Mouse (Mus musculus): Measurements from ENCODE around the gene Cdh23.
A peak's percentile ranks its signal among the peaks of the same experiment; 100 is the strongest.

Cdh23 gene

DNA sequence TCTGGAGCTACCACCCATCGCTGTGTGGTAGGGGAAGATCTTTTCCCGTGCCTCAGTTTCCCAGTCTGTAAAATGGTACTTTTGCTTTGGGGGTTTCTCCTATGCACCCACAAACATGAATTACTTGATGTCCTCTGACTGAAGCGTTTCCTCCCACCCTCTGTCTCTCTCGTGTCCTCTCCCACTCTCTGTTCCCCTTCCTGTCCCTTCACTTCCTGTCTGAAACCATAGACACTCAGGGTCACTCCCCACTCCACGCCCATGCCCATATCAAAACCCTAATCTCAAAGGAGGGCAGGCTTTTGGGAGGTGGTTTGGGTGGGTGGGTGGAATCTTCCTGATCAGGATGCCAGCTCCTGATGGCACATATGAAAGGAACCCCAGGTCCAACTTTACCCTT is 221.7 kb downstream of the Cdh23 start:
- DNase-seq (ENCODE audit: low read depth, low spot score) = no peak

DNA sequence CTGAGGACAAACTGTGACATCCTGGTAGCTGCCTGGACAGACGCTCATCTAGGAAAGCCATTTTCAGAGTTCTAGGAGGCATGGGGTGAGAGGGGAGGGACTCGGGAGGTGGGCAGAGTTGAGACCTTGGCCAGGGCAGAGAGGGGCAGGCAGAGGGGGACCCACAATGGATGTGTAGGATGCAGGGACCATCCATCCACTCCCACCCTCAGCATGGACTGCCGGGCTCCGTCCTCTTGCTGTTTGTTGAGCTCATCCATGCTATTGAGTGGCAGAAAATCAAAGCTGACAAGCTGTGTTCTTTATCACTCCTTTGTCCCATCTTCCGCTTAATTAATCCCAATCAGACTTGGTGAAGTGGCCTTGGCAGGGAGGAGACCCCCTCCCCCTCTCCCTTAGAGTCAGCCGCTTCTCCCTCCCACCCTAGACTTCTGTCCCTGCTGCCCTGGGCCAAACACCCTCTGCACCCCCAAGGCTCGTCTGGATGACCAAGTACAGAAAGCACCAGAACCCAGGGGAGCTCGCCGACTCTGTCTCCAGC is 222.4 kb downstream of the Cdh23 start:
- peak; percentile 39 for DNase-seq (ENCODE audit: low read depth, low spot score)

DNA sequence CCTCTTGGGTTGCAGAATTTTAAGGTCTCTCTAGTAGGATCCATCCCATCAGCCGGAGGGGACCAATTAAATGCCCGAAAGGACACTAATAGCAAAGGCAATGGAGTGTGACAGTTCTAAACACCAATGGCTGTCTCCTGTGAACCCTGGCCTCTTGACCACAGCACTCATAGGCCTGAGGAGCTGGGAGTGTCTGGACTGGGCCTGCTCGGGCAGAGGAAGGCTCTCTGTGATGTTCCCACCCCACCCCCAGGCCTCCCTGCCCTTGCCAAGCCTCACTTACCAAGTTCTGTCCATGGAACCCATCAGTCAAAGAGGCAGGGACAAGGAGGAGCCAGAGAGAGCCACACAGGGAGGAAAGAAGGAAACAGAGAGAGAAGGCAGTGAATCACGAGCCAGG is 228.5 kb downstream of the Cdh23 start:
- no peak for DNase-seq (ENCODE audit: low read depth, low spot score)

DNA sequence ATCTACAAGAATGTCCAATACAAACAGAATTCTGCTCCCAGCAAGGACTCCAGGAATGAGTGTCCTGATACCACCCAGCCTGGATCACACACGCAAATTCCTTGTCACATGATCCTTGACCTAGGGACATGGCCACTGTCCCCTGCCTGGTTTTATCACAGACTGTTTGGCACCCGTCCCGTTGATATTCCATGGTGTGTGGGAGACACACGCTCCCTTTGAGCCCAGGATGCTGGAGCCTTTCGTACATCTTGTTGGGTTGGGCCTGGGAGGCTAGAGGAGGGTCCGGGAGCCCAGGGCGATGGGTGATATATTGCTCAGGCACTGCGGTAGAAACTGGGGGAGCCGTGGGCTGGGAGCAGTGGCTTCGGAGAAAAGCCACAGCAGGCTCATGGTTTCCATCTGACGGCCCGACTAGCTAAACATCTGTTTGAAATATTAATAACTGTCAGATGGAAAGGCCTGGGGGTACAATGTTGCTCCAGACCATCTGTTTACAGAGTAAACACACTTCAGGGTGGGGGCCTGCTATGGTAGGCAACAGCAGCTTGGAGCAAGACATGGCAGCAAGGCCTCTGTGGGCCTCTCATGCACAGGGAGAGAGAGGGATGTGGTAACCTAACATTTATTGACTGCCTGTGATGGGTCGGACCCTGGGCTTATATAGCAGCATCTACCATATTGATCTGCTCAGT is 232.2 kb downstream of the Cdh23 start:
- DNase-seq (ENCODE audit: low read depth, low spot score) = no peak

DNA sequence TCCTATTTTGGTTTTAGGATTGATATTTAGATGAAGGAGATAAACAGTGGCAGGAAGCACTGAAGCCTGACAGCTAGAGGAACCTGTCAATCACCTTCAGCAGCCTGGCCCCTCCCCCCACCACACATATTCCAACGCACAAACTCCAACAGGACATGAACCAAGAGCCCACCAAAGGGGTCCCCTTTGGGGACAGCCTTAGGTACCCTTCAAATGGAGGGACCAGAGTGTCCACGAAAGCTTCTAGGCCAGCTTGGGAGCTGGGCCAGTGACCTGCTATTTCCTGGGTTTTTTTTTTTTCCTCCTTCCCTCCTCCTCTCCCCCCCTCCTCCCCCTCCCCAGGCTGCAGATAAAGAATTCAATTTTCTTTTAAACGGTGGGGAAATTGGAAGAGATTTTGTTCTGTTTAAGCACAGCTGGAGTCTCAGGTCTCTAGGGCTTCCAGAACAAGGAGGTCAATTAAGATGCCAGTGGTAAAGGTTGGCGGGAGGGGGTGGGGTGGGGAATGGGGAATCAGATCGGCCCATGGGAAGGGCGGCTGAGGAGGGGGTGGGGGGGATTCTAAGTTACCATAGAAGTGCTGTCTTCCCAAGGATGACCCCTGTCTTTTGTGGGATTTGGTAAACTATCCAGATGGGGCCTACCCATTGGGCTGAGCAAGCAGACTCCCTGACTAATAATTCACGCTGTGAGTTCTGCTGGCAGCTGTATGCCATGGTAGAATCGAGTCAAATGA is 239.5 kb downstream of the Cdh23 start:
- DNase-seq (ENCODE audit: low read depth, low spot score) = peak; percentile 47

DNA sequence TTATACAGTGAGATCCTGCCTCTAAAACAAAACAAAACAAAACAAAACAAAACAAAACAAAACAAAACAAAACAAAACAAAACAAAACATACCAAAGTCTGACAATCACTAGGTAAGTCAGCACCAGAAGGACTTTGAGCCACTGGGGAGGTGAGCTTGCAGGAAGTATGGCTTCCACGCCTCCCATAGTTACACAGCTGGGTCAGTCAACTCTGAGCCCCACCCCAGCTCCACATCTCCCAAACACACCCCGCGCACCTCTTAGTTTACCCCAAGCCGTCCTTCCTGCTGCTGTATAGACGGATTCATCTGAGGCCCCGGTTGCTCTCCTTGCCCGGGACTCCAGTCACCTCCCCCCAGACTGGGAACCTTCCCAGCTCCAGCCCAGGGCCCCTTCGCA is 241.1 kb downstream of the Cdh23 start:
- no peak for DNase-seq (ENCODE audit: low read depth, low spot score)

DNA sequence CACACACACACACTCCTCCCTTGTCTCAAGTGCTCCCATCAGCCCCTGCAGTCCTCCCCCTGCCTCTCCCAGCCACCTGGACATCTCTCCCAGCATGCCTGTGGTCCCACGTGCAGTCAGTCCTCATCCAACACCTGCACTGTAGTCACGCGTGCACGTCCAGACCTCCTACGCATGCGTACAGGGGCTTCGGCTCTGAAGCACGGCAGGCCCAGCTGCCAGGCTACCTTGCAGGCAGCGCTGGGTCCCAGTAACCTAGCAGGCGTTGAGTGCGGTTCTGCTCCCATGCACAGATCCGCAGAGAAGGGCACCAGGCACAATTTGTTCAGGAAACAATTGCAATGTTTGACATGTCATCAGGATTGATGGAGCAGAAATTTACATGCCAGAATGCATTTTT is 249.1 kb downstream of the Cdh23 start:
- DNase-seq (ENCODE audit: low read depth, low spot score) = no peak

DNA sequence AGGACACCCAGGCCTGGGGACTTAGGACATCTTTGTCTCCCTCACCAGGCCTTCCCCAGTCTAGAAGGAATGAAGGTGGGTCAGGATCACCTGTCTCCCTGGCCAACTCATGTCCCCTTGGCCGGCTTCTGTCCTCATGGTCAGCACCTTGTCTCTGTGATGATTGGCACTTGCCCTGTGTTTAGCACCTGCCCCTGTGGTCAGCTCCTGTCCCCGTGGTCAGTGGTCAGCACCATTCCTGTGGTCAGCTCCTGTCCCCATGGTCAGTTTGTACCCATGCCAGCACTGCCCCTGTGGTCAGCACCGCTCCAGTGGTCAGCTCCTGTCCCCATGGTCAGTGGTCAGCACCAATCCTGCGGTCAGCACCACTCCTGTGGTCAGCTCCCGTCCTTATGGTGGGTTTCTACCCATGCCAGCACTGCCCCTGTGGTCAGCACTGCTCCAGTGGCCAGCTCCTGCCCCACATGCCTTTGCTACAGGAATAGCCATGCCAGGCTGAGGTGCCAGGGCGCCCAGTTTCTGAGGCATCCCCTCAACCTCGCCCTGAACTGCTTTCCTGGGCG is 251.2 kb downstream of the Cdh23 start:
- DNase-seq (ENCODE audit: low read depth, low spot score) = peak; percentile 85

DNA sequence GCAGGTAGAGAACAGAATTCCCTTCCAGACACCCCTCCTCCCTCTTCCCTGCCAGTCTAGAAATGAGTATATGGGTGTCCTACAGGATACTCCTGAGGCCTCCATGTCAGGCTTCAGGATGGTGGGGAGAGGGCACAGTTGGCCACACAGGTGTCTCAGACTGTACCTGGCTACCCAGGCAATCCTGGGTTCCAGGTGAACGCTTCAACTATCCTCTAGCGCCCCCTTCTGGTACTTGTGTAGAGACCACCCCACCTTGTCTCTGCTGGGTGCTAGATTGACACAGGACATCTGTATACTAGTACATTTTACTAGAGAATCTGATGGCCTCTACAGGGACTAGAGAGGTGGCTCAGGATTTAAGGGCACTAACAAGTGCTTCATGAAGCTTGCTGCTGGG is 253.2 kb downstream of the Cdh23 start:
- no peak for DNase-seq (ENCODE audit: low read depth, low spot score)

DNA sequence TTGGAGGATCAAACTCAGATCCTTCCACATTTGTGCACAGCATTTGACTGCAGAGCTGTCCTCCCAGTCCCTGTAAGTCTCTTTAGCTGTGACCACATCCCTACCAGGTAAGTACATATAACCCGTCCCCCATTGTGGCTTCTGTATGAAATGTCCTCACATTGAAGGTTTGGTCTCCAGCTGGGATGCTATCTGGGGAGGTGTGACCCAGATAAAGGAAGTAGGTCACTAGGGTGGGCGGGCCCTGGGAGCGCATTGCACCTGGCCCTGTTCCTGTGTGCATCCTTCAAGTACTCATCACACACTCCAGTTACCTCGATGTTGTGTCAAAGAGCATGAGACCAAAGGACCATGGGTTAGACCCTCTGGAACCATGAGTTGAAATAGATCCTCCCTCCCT is 254.0 kb downstream of the Cdh23 start:
- DNase-seq (ENCODE audit: low read depth, low spot score) = no peak

DNA sequence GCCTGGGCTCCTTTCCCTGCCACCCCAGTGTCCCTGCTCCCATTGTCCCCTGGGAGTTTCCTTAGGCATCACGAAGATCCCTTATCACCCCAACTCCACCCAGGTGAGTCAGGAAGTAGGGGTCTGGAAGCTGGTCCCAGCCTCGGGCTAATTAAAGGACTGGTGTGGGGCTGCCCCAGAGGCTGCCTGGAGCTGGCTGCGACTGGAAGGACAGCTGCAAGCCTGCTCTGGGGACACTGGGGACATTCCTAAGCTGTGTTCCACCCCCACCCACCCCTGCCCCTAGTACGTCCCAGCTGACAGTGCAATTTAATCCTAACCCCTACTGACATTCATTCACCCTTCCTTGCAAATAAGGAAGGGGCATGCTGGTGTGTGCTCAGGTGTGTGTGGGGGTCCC is 263.6 kb downstream of the Cdh23 start:
- DNase-seq (ENCODE audit: low read depth, low spot score) = no peak

DNA sequence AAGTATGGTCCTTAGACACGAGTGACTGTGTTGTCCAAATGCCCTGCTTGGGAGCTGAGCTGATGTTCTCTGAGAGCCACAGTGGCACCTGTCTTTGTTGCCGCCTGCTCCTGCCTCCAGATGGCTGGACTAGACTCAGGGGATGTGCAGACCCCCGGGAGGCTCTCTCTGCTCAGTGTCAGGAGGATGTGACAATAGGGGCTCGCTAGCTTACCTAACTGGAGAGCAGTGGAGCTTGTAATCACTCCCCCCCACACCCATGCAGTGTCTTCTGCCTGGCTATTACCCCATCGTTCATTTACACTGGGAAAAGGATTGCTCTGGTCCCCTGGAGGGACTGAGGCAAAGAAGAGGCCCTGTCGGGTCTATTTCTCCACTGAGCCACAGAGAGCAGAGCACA is 265.7 kb downstream of the Cdh23 start:
- no peak for DNase-seq (ENCODE audit: low read depth, low spot score)

DNA sequence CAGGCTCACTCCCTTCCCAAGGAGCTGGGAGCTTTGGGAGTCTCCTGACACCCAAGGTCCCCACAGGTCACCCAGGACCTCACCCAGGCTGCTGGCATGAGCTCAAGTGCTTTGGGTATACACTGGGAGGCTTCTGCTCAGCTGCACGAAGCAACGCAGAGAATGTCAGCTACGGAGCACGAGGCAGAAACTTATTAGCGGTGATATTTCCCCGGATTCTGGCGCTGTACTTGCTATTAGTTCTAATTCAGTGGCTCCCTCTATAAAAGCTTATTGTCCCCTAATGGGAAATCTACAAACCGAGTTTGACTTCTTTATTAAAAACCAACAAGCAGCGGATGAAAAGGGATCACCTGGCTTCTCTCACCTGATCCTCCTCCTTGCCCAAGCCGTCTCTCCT is 266.3 kb downstream of the Cdh23 start:
- DNase-seq (ENCODE audit: low read depth, low spot score) = no peak

DNA sequence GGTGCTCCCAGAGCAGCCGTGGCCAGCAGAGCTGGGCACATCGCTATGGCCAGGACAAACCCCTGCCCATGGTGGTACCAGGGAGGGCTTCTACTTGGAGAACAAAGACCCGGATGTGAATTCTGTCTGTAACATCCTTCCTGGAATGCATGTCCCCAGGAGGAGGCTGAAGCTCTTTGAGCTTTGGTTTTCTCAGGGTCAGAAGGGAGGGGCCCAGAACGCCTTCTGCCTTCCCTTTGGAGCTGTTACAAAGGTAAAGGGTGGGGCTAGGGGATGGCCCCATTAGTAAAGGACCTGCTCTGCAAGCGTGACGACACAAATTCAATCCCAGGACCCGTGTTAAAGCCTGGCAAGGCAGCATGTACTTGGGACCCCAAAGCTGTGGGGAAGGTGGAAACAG is 273.5 kb downstream of the Cdh23 start:
- no peak for DNase-seq (ENCODE audit: low read depth, low spot score)

DNA sequence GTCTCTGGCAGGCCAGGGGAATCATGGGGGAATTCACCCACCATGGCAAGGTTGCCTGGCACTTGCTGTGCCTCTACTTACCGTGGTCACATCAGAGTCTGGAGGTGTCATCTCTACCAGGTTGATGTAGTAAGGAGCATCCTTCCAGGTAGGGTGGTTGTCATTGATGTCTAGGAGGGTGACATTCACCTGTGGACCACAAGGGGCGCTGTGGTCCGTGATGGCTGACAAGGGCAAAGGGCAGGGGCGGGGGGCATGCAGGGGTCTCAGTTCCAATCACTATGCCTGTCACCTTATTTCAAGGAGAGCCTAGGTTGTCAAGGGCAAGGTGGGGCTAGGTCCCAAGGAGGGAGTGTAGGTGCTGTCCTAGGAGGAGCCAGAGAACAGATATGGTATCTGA is 276.7 kb downstream of the Cdh23 start:
- no peak for DNase-seq (ENCODE audit: low read depth, low spot score)

DNA sequence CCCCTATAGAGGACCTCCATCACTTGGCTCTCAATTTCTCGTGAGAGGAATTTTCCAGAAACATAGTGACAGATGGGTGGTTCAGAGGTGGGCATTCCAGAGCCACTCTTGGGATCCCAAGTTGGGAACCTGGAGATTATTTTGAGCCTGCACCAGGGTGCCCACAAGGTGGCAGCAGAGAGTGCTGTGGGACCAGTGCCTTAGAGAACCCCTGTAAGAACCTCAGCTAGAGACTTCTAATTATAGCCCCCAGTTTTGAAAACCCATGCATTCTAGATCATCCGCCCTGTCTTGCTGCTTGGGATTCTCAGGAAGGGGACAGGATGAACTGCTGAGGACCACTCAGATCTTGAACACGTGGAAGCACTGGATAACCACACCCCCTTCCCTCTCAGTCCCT is 278.2 kb downstream of the Cdh23 start:
- peak; percentile 81 for DNase-seq (ENCODE audit: low read depth, low spot score)

DNA sequence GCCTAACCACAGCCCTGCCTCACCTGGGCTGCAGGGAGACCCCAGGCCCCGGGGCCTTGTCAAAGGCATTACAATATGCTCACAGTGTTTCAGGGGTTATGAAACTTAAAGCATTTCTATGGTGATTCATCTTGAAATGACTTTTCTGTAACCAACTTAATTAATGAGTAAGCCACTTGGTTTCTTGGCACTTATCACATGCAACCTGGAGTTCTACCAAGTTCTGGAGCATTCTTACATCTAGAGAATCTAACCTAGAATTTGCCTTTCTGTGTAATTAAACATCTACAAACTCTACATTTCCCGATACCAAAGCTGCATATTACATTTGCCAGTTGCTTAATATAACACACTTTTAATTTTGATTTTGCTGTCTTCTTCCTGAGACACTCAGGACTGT is 279.2 kb downstream of the Cdh23 start:
- DNase-seq (ENCODE audit: low read depth, low spot score) = no peak

DNA sequence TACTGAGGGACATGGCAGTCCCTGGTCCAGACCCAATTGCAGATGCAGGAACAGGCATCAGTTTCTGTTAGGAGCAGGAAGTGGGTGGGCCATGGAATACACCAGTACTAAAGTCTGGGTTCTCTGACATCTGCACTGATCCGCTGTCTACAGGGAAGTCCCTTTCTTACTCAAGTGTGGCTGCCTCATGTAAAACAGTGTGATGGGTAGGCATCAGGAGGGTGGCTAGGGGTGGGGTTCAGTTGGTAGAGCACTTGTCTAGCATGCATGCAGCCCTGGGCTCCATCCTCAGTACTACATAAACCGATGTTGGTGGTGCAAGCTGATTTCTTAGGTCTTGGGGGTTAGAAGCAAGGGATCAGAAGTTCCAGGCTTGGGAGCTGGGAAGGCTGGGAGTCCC is 282.5 kb downstream of the Cdh23 start:
- no peak for DNase-seq (ENCODE audit: low read depth, low spot score)

DNA sequence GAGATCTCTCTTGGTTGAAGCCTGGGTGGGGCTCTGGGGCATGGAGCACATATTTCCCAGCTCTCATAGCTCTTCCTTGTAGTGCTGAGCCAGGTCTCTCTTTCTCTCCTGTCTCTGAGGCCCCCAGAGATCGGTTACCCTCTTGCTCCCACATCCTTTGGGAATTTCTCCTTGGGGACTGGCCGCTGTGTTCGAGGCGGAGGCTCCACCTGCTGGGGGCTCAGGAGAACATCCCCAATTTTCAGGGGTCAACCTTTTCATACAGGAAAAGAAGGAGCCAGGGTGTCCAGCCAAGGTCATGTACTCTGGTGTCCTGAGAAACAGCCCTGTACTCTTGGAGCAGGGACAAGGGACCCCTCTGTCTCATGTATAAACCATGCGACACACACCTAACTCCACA is 284.5 kb downstream of the Cdh23 start:
- DNase-seq (ENCODE audit: low read depth, low spot score) = peak; percentile 30

DNA sequence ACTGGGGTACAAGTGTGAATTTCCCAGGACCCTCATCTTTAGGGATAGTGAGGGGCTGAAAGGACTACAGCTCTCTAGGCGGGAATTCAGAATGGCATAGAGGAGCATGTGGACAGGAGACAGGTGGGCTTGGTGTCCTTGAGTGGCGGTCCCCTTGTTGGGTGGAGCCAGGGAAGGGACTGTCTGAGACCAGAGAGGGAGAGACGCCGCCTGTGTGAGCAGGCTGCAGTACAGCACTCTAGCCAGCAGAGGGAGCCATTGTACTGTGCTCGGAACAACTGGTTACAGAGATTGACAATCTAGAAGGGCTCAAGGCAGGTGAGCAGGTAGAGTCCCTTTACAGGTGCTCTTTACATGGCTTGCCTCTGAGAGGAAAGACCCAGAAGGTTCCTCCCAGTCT is 288.5 kb downstream of the Cdh23 start:
- peak; percentile 71 for DNase-seq (ENCODE audit: low read depth, low spot score)

DNA sequence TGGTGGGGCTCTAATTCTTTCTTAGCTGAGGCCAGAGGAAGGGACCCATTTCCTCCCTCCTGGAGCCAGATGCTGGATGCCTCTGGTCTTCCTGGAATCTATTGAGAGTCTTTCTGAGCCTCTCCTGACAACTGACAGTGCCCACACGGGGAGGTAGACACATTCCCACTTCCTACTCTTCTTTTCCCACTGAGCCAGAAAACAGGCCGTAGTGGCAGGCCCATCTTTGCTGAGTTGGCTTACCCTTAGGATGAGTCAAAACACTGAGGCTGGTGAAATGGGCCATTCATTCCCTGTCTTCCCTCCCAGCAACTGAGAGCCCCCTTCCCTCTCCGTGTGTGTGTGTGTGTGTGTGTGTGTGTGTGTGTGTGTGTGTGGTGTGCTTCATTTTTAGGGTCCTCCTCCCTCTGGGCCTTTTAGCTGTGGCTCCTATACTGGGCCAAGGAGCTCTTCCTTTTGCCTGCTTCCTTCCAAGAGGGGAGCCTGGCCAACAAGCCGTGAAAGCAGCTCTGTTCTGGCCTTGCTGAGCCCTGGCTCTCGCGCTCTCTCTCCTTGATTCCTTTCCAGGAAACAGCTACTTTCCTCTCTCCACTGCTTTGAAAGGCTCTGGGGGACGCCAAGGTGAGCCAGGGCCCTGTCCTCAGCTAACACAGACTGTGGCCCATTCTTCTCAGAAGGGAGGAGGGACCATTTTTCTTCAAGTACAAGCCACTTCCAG is 290.7 kb downstream of the Cdh23 start:
- DNase-seq (ENCODE audit: low read depth, low spot score) = no peak
